Mouse (Mus musculus) T-cell, adult 2 months (primary cell): ENCODE measurements around the gene Arhgap45.

Source experiments
- DNase-seq: peaks from one replicate; pipeline ENCODE4 v3.0.0; 2022; ENCODE audit warnings: low spot score

Arhgap45 gene

GRCm38 (mm10) chr10:80055891-80056290 is 39.4 kb downstream of the Arhgap45 start:
- no peak for DNase-seq

GRCm38 (mm10) chr10:80056506-80056905 is 40.1 kb downstream of the Arhgap45 start:
- no peak for DNase-seq

DNA sequence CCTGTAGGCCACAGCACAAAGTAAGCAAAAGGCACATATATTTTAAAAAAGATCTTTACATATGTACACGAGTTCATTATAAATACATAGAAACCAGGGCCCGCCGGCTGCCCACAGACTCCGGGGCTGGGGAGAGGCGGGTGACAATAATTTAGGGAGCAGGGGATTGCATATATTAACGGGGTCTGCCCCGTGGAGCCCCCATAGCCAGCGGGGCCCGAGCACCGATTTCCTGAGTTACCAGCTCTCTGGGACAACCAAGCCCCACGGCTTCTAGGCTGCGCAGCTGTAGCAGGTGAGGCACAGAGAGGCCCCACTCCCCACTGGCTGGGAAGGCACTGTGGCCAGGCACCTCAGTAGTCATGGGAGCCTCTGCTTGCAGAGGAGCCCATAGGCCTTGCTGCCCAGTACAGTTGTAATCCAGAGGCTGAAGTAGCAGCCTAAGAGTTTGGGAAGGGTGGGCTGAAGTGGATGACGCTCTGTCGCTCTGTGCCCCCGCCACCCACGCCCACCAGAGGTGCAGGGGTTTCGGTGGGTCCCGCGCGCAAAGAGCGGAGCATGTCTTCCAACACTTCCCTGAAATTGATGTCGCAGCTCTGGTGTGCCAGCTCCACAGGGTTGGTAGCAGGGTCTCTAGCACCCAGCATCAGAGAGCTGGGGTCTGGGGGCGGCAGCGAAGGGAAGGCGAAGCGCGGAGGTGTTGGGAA is 40.7 kb downstream of the Arhgap45 start:
- no peak for DNase-seq

DNA sequence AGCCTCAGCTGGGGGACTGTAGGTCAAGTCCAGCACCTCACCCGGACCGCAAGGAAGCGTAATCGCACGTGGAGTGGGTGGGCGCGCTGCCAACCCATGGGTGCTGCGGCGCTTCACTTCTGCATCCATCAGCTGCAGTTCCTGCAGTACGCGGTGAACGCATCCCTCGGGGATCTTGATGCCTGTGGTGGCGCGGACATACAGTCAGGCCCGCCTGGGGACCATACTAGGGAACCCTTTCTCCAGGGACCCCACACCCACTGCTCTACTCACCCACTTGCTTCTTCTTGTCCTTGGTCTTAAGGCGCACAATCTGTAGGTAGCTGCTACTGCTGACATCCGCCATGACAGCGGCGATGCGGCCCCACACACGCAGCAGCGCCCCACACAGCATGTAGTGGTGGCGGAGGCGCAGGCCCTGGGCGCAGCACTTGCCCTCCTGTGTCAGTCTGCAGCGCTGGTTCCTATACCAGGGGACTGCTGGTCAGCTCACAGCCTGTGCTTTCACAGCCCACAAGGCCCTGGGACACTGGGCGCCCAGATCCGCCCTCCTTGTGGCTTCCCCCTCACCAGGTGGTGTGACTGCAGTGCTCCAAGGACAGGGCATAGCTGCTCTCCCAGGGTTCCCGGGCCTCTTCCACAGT is 41.4 kb downstream of the Arhgap45 start:
- no peak for DNase-seq

DNA sequence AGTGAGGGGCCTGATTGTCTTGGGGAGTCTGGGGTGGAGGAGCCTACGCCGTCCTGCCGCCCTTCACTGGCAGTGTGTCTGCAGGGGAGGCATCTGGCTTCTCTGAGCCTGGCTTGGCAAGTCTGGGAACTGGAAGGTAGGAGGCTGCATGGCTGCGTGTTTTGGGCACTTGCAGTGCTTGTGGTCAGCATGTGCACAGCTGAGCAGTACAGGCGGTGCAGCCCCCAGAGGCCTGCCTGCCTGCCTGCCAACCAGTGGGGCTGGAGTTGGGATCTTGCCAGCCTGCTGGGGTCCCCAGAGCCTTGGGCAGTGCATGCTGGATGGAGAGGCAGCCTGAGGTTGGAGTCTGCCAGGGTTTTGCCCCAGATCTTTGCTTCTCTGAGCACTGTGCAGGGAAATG is 46.7 kb downstream of the Arhgap45 start:
- DNase-seq, result no peak

GRCm38 (mm10) chr10:80063877-80064650 is 47.6 kb downstream of the Arhgap45 start:
- DNase-seq, result no peak

- no peak for DNase-seq
Measured at GRCm38 (mm10) chr10:80069251-80069650, 52.8 kb downstream of the Arhgap45 start.

DNA sequence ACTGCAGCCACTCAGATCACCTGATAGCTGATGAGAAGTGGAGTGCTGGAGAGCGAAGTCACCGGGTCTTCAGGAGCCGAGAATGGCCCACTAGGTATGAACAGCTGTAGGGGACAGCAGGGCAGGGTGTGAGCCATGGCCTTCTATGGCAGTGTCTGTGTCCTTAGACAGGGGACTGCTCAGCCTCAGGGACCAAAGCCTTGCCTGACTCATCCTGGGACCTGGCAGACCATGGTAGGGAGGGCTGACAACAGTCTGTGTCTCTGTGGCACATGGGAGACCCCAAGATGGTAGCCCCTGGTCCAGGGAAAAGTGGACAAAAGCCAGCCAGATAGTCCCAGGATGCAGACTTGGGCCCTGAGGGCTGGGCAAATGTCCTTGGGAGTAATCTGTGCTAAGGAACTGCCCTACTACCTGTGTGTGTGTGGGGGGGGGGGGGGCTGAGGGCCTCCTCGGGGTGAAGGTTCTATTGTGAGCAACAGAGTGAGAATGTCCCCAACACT is 53.5 kb downstream of the Arhgap45 start:
- no peak for DNase-seq

DNA sequence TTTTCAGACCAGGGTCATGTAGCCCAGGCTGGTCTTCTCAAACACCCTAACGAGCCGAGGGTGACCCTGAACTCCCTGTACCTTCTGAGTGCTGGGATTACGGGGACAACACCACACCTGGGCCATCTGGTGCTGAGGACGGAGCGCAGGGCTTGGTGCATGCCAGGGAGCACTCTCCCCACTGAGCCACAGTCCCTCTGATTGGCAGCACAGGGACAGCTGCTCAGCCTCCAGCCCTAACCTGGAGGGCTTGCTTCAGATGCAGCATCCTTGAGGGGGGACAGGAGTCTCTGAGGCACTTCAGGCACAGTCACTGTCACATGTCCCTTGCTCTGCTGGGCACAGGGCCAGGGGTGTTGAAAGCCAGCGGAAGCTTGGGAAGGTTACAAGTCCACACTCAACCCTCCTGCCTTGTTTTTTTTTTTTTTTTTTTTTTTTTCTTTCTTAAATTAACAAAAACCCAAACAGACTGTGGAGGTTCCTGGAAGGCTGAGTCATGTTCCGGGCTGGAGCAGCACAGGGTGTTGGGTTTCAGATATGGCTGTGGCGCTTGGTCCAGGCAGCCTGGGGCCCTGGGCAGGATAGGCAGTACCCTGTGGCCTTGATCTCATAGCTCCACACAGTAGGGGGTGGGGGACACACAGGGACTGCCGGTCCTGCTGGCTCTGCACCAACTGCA is 54.5 kb downstream of the Arhgap45 start:
- no peak for DNase-seq

DNA sequence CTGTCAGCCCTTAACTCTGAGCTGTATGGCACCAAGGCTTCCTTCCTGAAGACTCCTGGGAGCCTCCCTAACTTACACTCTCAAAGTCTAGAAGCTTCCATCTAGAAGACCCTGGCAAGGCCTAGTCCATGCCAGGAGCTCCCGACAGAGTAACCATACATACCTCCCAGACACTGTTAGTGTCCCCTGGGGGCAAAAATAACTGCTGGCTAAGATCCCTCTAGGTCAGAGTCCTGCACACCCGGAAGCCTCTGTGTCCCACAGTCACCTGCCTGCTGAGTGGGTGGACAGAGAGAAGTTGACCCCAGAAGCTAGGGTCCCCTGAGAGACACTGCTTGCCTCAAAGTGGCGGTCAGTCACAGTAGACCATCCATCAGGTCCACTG is 55.1 kb downstream of the Arhgap45 start:
- DNase-seq, result no peak

GRCm38 (mm10) chr10:80072623-80073489 is 56.4 kb downstream of the Arhgap45 start:
- no peak for DNase-seq

DNA sequence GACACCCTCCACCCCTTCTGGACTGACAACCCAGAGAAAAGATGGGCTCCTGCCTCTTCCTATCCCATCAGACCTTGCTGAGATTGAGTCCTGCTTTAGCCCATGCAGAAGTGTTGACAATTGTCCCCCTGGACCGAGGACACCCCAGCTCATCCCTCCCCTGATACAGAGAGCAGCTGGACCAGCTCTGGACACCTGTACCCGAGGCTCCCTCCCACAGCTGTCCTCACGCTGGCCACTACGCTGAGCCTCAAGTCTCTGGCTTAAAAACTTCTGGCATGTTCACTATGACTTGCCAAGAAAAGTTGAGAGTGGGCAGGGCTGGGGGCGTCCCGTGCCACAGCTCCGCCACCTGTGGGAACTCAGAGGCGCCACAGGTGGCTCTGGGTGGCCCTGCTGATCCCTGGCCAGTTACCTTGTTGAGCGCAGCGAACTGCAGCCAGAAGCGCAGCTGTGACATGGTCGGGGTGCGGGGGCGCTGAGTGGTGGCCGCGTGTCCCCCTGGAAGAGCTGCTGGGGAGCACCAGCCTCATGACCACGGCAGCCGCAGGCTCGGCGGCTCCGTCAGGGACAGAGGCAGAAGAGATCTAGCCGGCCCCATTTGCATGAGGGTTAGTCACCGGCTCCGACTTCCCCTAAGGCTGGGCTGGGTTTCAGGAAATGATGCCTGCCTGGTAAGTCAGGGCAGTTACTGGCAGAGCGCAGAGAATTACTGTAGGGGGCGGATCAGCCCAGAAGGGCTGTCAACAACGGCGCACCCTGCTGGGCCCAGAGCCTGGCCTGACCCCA is 58.6 kb downstream of the Arhgap45 start:
- DNase-seq, result peak; percentile 87

DNA sequence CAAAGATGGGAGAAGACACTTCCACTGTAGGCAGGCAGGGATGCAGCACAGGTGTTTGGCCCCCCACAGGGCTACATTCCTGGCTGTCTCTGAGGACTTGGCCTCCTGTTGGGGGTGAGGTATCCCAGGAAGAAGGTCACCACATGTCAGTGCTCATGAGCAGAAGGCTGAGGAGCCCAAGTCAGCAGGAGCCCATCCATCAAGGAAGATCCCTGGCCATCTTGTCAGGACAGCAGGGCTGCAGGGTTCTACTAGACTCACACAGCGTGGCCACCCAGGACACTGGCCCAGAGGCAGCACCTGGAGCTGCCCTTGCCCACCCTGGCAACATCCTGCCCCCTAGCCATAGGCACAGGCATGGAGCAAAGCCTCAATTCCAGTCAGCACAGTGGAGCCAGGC is 59.5 kb downstream of the Arhgap45 start:
- no peak for DNase-seq

GRCm38 (mm10) chr10:80076386-80076785 is 59.9 kb downstream of the Arhgap45 start:
- DNase-seq, result no peak

DNA sequence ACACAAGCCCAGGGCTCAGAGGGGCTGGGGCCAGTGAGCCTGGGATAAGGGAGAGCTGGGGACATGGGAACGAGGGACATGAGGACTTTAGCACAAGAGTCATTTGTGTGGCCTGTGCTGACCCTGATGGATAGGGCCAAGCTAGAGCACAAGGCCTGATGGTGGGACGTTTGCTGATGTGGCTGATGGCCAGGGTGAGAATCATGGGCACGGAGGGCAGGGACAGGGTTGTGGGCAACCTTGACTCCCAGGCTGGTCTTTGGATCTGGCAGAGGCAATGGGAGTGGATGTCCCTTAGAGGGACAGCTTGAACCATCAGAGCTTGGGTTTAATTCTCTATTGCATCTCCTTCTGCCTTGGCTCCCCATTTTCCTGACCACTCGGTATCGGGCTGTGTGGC is 60.9 kb downstream of the Arhgap45 start:
- DNase-seq, result no peak

DNA sequence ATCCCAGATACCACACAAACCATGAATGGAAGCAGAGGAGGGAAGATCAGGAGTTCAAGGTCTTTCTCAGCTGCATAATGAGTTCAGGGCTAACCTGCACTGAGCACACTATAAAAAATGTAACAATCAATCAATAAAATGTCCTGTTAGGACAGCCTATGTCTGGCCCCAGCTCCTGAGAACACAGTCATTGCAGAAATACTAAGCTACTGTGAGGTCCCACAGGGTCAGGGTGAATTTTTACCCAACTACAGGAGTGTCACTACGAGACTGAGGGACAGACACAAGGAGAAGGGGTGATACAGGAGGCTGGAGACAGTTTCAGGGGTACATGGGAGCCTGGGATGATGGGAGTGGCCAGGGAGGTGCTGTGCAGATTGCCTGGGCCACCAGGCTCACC is 61.9 kb downstream of the Arhgap45 start:
- DNase-seq, result no peak

DNA sequence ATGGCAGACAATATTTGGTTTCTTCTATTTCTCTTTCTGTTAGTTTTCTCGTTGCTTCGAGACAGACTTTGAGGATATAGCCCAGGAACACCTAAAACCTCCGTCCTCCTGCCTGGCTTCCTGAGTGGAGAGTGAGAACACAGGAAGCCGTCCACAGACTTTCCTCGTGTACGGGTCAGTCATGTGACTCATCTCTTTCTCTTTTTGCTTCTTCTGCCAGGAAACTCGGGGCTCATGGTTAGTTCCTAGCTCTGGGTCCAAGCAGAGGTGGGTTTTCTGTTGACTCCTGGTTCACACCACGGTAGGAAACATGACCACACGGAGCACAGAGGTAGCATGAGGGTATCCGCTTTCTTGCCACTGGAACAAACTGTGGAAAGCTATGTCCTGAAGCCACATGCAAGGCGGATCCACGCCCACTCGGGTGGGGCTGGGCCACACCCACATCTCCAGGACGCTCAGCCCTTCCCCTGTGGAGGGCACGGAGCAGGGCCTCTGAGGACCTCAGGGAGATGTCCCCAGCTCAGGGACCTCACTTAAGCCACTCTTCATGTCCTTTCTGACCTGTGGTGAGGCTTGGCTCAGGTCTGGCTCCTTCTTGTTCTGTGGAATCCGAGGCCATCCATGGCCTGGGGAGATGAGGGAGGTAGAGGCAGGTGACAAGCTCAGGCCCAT is 64.1 kb downstream of the Arhgap45 start:
- DNase-seq, result no peak
